Mouse (Mus musculus): ENCODE results near the gene Selenon. TPM values are rescaled to one million over a fixed set of nuclear protein-coding genes. Genes with fewer than 3 reads are reported as not detected.

Gene Selenon
- polyA plus RNA-seq, 1 experiment from 2014 or later: 34.4 TPM

- H3K4me2 ChIP-seq (ENCODE audit: low read depth, low read length): no peak overlapping the region
- DNase-seq (ENCODE audit: low spot score) (no peak), ATAC-seq (replicated peaks; ENCODE audit: insufficient number of reproducible peaks, low FRiP score, low TSS enrichment, low read depth) (no peak)
- H3K4me3 ChIP-seq (ENCODE audit: low read depth, low read length): no peak overlapping the region
- H3K27me3 ChIP-seq (ENCODE audit: control insufficient read depth, insufficient read depth, low read length): no peaks in the 10 kb centered on the region
- no peak overlapping the region for H3K9ac ChIP-seq (replicated peaks; ENCODE audit: low read length)
- no peak overlapping the region for H3K27ac ChIP-seq (replicated peaks; ENCODE audit: low read depth, low read length)
- 93% methylated on average over 10 of the region's 10 CpGs for WGBS
- no peaks in the 10 kb centered on the region; the same call in 1 of the 2 replicates for H3K36me3 ChIP-seq (replicated peaks; ENCODE audit: control insufficient read depth, insufficient read depth, low read depth, low read length)
- H3K4me1 ChIP-seq (ENCODE audit: control insufficient read depth, insufficient read depth, low read length): no peaks in the 10 kb centered on the region
- H3K9me3 ChIP-seq (replicated peaks; ENCODE audit: control insufficient read depth, low read length): no peaks in the 10 kb centered on the region
Observed at GRCm38 (mm10) chr4:134517719-134518118, 34.2 kb downstream of the Selenon start.

- Histone ChIP-seq H3K36me3 (replicated peaks; ENCODE audit: control insufficient read depth, insufficient read depth, low read depth, low read length) (no peaks in the 10 kb centered on the region; the same call in 1 of the 2 replicates), H3K27ac (replicated peaks; ENCODE audit: low read depth, low read length) (no peak overlapping the region), H3K4me2 (ENCODE audit: low read depth, low read length) (no peak overlapping the region), H3K9ac (replicated peaks; ENCODE audit: low read length) (no peak overlapping the region), H3K4me1 (ENCODE audit: control insufficient read depth, insufficient read depth, low read length) (no peaks in the 10 kb centered on the region), H3K9me3 (replicated peaks; ENCODE audit: control insufficient read depth, low read length) (no peaks in the 10 kb centered on the region), H3K4me3 (ENCODE audit: low read depth, low read length) (no peak overlapping the region), H3K27me3 (ENCODE audit: control insufficient read depth, insufficient read depth, low read length) (no peaks in the 10 kb centered on the region)
- WGBS: 81% methylated on average over 8 of the region's 8 CpGs
- DNase-seq (ENCODE audit: low spot score) (no peak), ATAC-seq (replicated peaks; ENCODE audit: insufficient number of reproducible peaks, low FRiP score, low TSS enrichment, low read depth) (no peak)
Observed at GRCm38 (mm10) chr4:134516981-134517380, 35.0 kb downstream of the Selenon start.

GRCm38 (mm10) chr4:134515614-134516013, 36.4 kb downstream of the Selenon start:
- Histone ChIP-seq H3K4me3 (ENCODE audit: low read depth, low read length) (no peak overlapping the region), H3K36me3 (replicated peaks; ENCODE audit: control insufficient read depth, insufficient read depth, low read depth, low read length) (no peaks in the 10 kb centered on the region), H3K9me3 (replicated peaks; ENCODE audit: control insufficient read depth, low read length) (no peaks in the 10 kb centered on the region), H3K4me1 (ENCODE audit: control insufficient read depth, insufficient read depth, low read length) (no peaks in the 10 kb centered on the region), H3K27me3 (ENCODE audit: control insufficient read depth, insufficient read depth, low read length) (no peaks in the 10 kb centered on the region), H3K27ac (replicated peaks; ENCODE audit: low read depth, low read length) (no peak overlapping the region), H3K4me2 (ENCODE audit: low read depth, low read length) (no peak overlapping the region), H3K9ac (replicated peaks; ENCODE audit: low read length) (no peak overlapping the region)
- 77% methylated on average over 7 of the region's 7 CpGs for whole genome bisulfite sequencing
- DNase-seq (ENCODE audit: low spot score): no peak
- ATAC-seq (replicated peaks; ENCODE audit: insufficient number of reproducible peaks, low FRiP score, low TSS enrichment, low read depth): no peak

GRCm38 (mm10) chr4:134514309-134514930, 37.5 kb downstream of the Selenon start:
- no peak overlapping the region for H3K4me2 ChIP-seq (ENCODE audit: low read depth, low read length)
- H3K36me3 ChIP-seq (replicated peaks; ENCODE audit: control insufficient read depth, insufficient read depth, low read depth, low read length): no peaks in the 10 kb centered on the region
- H3K27ac ChIP-seq (replicated peaks; ENCODE audit: low read depth, low read length): no peak overlapping the region
- no peak overlapping the region for H3K9ac ChIP-seq (replicated peaks; ENCODE audit: low read length)
- H3K4me1 ChIP-seq (ENCODE audit: control insufficient read depth, insufficient read depth, low read length): no peaks in the 10 kb centered on the region
- no peak for ATAC-seq (replicated peaks; ENCODE audit: insufficient number of reproducible peaks, low FRiP score, low TSS enrichment, low read depth)
- H3K27me3 ChIP-seq (ENCODE audit: control insufficient read depth, insufficient read depth, low read length): no peaks in the 10 kb centered on the region
- no peaks in the 10 kb centered on the region for H3K9me3 ChIP-seq (replicated peaks; ENCODE audit: control insufficient read depth, low read length)
- no peak overlapping the region for H3K4me3 ChIP-seq (ENCODE audit: low read depth, low read length)
- WGBS: 91% methylated on average over 11 of the region's 11 CpGs
- DNase-seq (ENCODE audit: low spot score): no peak

- no peaks in the 10 kb centered on the region for H3K4me1 ChIP-seq (ENCODE audit: control insufficient read depth, insufficient read depth, low read length)
- H3K9ac ChIP-seq (replicated peaks; ENCODE audit: low read length): no peak overlapping the region
- H3K36me3 ChIP-seq (replicated peaks; ENCODE audit: control insufficient read depth, insufficient read depth, low read depth, low read length): no peaks in the 10 kb centered on the region
- DNase-seq (ENCODE audit: low spot score): peak; percentile 75
- 24% methylated on average over 15 of the region's 15 CpGs for WGBS
- H3K9me3 ChIP-seq (replicated peaks; ENCODE audit: control insufficient read depth, low read length): no peaks in the 10 kb centered on the region
- H3K27me3 ChIP-seq (ENCODE audit: control insufficient read depth, insufficient read depth, low read length): no peaks in the 10 kb centered on the region
- no peak overlapping the region for H3K27ac ChIP-seq (replicated peaks; ENCODE audit: low read depth, low read length)
- no peak overlapping the region; the same call in 1 of the 2 replicates for H3K4me2 ChIP-seq (ENCODE audit: low read depth, low read length)
- ATAC-seq (replicated peaks; ENCODE audit: insufficient number of reproducible peaks, low FRiP score, low TSS enrichment, low read depth): no peak
- H3K4me3 ChIP-seq (ENCODE audit: low read depth, low read length): peak overlapping the region; percentile 12; the same call in 1 of the 2 replicates
Observed at GRCm38 (mm10) chr4:134512798-134513197, 39.2 kb downstream of the Selenon start.

- WGBS: 83% methylated on average over 6 of the region's 6 CpGs
- no peak overlapping the region for H3K9ac ChIP-seq (replicated peaks; ENCODE audit: low read length)
Observed at GRCm38 (mm10) chr4:134511730-134512129, 40.2 kb downstream of the Selenon start.

GRCm38 (mm10) chr4:134510845-134511411, 41.0 kb downstream of the Selenon start, which contains the start of gene Aunip:
Gene Aunip (plus strand): TSS chr4:134510999.
- Histone ChIP-seq H3K4me3 (ENCODE audit: low read depth, low read length) (peak within 1 kb of the TSS; percentile 67), H3K4me2 (ENCODE audit: low read depth, low read length) (peak within 1 kb of the TSS; percentile 83), H3K36me3 (replicated peaks; ENCODE audit: control insufficient read depth, insufficient read depth, low read depth, low read length) (no peaks in the 10 kb centered on the region), H3K9ac (replicated peaks; ENCODE audit: low read length) (peak within 1 kb of the TSS; percentile 76), H3K27ac (replicated peaks; ENCODE audit: low read depth, low read length) (peak within 1 kb of the TSS; percentile 28; the same call in 1 of the 2 replicates), H3K9me3 (replicated peaks; ENCODE audit: control insufficient read depth, low read length) (no peaks in the 10 kb centered on the region), H3K27me3 (ENCODE audit: control insufficient read depth, insufficient read depth, low read length) (no peaks in the 10 kb centered on the region), H3K4me1 (ENCODE audit: control insufficient read depth, insufficient read depth, low read length) (no peaks in the 10 kb centered on the region)
- peak; percentile 92 for ATAC-seq (replicated peaks; ENCODE audit: insufficient number of reproducible peaks, low FRiP score, low TSS enrichment, low read depth)
- 0% methylated on average over 42 of the region's 42 CpGs for WGBS
- peak; percentile 98 for DNase-seq (ENCODE audit: low spot score)

More at GRCm38 (mm10) chr4:134511730-134512129, 40.2 kb downstream of the Selenon start:
- Histone ChIP-seq H3K4me1 (ENCODE audit: control insufficient read depth, insufficient read depth, low read length) (no peaks in the 10 kb centered on the region), H3K4me2 (ENCODE audit: low read depth, low read length) (peak overlapping the region; percentile 83), H3K9me3 (replicated peaks; ENCODE audit: control insufficient read depth, low read length) (no peaks in the 10 kb centered on the region), H3K4me3 (ENCODE audit: low read depth, low read length) (peak overlapping the region; percentile 67), H3K27me3 (ENCODE audit: control insufficient read depth, insufficient read depth, low read length) (no peaks in the 10 kb centered on the region), H3K36me3 (replicated peaks; ENCODE audit: control insufficient read depth, insufficient read depth, low read depth, low read length) (no peaks in the 10 kb centered on the region), H3K27ac (replicated peaks; ENCODE audit: low read depth, low read length) (no peak overlapping the region)
- ATAC-seq (replicated peaks; ENCODE audit: insufficient number of reproducible peaks, low FRiP score, low TSS enrichment, low read depth): no peak
- no peak for DNase-seq (ENCODE audit: low spot score)

GRCm38 (mm10) chr4:134510396-134510795, 41.6 kb downstream of the Selenon start:
- 76% methylated on average over 4 of the region's 4 CpGs for WGBS
- no peaks in the 10 kb centered on the region for H3K9me3 ChIP-seq (replicated peaks; ENCODE audit: control insufficient read depth, low read length)
- H3K4me2 ChIP-seq (ENCODE audit: low read depth, low read length): no peak overlapping the region
- H3K9ac ChIP-seq (replicated peaks; ENCODE audit: low read length): no peak overlapping the region
- H3K27me3 ChIP-seq (ENCODE audit: control insufficient read depth, insufficient read depth, low read length): no peaks in the 10 kb centered on the region
- ATAC-seq (replicated peaks; ENCODE audit: insufficient number of reproducible peaks, low FRiP score, low TSS enrichment, low read depth) (0 out of 2 replicates have a peak, but pooled peaks have one; percentile 25), DNase-seq (ENCODE audit: low spot score) (no peak)
- H3K4me1 ChIP-seq (ENCODE audit: control insufficient read depth, insufficient read depth, low read length): no peaks in the 10 kb centered on the region
- peak overlapping the region; percentile 67; the same call in 1 of the 2 replicates for H3K4me3 ChIP-seq (ENCODE audit: low read depth, low read length)
- H3K36me3 ChIP-seq (replicated peaks; ENCODE audit: control insufficient read depth, insufficient read depth, low read depth, low read length): no peaks in the 10 kb centered on the region
- H3K27ac ChIP-seq (replicated peaks; ENCODE audit: low read depth, low read length): no peak overlapping the region

Data from embryonic facial prominence, embryonic 11.5 days (tissue).